Mouse (Mus musculus): ENCODE measurements around the gene Cct4. TPM values are rescaled to one million over a fixed set of nuclear protein-coding genes. Genes with fewer than 3 reads are reported as not detected.
A peak's percentile ranks its signal among the peaks of the same experiment; 100 is the strongest.

Gene Cct4
- polyA plus RNA-seq, 1 experiment from 2014 or later, result 263 TPM

GRCm38 (mm10) chr11:22995461-22995860, 5.1 kb downstream of the Cct4 start:
- no peak overlapping the region for H3K4me2 ChIP-seq (ENCODE audit: low read length)
- ATAC-seq, result no peak
- H3K4me3 ChIP-seq (ENCODE audit: low read length), result no peak overlapping the region
- no peak overlapping the region for H3K27ac ChIP-seq (ENCODE audit: low read depth, low read length)
- peaks cover 14% of the 10 kb centered on the region for H3K4me1 ChIP-seq (ENCODE audit: control insufficient read depth, insufficient read depth, low read depth, low read length)
- peaks cover 36% of the 10 kb centered on the region for H3K36me3 ChIP-seq (ENCODE audit: control insufficient read depth, insufficient read depth, low read length)
- no peaks in the 10 kb centered on the region for H3K9me3 ChIP-seq (ENCODE audit: control insufficient read depth, low read length)
- no peaks in the 10 kb centered on the region for H3K27me3 ChIP-seq (replicated peaks; ENCODE audit: control insufficient read depth, insufficient read depth, low read length)
- WGBS, result 93% methylated on average over 4 of the region's 4 CpGs
- no peak overlapping the region for H3K9ac ChIP-seq (ENCODE audit: low read depth, low read length)

GRCm38 (mm10) chr11:22998308-22998707, 8.0 kb downstream of the Cct4 start:
- H3K4me2 ChIP-seq (ENCODE audit: low read length), result no peak overlapping the region
- H3K4me1 ChIP-seq (ENCODE audit: control insufficient read depth, insufficient read depth, low read depth, low read length), result no peaks in the 10 kb centered on the region
- no peak overlapping the region for H3K4me3 ChIP-seq (ENCODE audit: low read length)
- no peaks in the 10 kb centered on the region for H3K27me3 ChIP-seq (replicated peaks; ENCODE audit: control insufficient read depth, insufficient read depth, low read length)
- WGBS, result 79% methylated on average over 1 of the region's 1 CpGs
- H3K9ac ChIP-seq (ENCODE audit: low read depth, low read length), result no peak overlapping the region
- H3K36me3 ChIP-seq (ENCODE audit: control insufficient read depth, insufficient read depth, low read length), result peaks cover 55% of the 10 kb centered on the region
- no peak for ATAC-seq
- no peaks in the 10 kb centered on the region for H3K9me3 ChIP-seq (ENCODE audit: control insufficient read depth, low read length)
- no peak overlapping the region for H3K27ac ChIP-seq (ENCODE audit: low read depth, low read length)

- Histone ChIP-seq H3K27me3 (replicated peaks; ENCODE audit: control insufficient read depth, insufficient read depth, low read length) (no peaks in the 10 kb centered on the region), H3K27ac (ENCODE audit: low read depth, low read length) (no peak overlapping the region), H3K36me3 (ENCODE audit: control insufficient read depth, insufficient read depth, low read length) (peaks cover 38% of the 10 kb centered on the region), H3K4me1 (ENCODE audit: control insufficient read depth, insufficient read depth, low read depth, low read length) (no peaks in the 10 kb centered on the region; the same call in 1 of the 2 replicates), H3K9me3 (ENCODE audit: control insufficient read depth, low read length) (no peaks in the 10 kb centered on the region), H3K4me3 (ENCODE audit: low read length) (no peak overlapping the region), H3K4me2 (ENCODE audit: low read length) (no peak overlapping the region), H3K9ac (ENCODE audit: low read depth, low read length) (no peak overlapping the region)
- ATAC-seq, result no peak
- 86% methylated on average over 1 of the region's 1 CpGs for WGBS
These were observed 15.0 kb downstream of the Cct4 start for GRCm38 (mm10) chr11:23005276-23005675.

GRCm38 (mm10) chr11:23007166-23007480, 16.8 kb downstream of the Cct4 start:
- ATAC-seq, result no peak
- Histone ChIP-seq H3K9me3 (ENCODE audit: control insufficient read depth, low read length) (no peaks in the 10 kb centered on the region), H3K36me3 (ENCODE audit: control insufficient read depth, insufficient read depth, low read length) (peaks cover 24% of the 10 kb centered on the region), H3K4me3 (ENCODE audit: low read length) (peak overlapping the region; percentile 64), H3K27me3 (replicated peaks; ENCODE audit: control insufficient read depth, insufficient read depth, low read length) (no peaks in the 10 kb centered on the region), H3K27ac (ENCODE audit: low read depth, low read length) (peak overlapping the region; percentile 97), H3K9ac (ENCODE audit: low read depth, low read length) (peak overlapping the region; percentile 64), H3K4me2 (ENCODE audit: low read length) (peak overlapping the region; percentile 90), H3K4me1 (ENCODE audit: control insufficient read depth, insufficient read depth, low read depth, low read length) (no peaks in the 10 kb centered on the region; the same call in 1 of the 2 replicates)
- WGBS, result 2% methylated on average over 6 of the region's 6 CpGs

GRCm38 (mm10) chr11:23007481-23008180, 17.3 kb downstream of the Cct4 start, which contains the start of gene Fam161a:
TSS of gene Fam161a (plus strand) at chr11:23007531.
- WGBS, result under 1% methylated on average over 22 of the region's 22 CpGs

GRCm38 (mm10) chr11:23008181-23008823, 18.0 kb downstream of the Cct4 start:
- WGBS, result 0% methylated on average over 40 of the region's 40 CpGs

More at GRCm38 (mm10) chr11:23007481-23008180, 17.3 kb downstream of the Cct4 start, which contains the start of gene Fam161a:
- peak; percentile 95 for ATAC-seq
- Histone ChIP-seq H3K9ac (ENCODE audit: low read depth, low read length) (peak within 1 kb of the TSS; percentile 86), H3K4me3 (ENCODE audit: low read length) (peak within 1 kb of the TSS; percentile 64), H3K27me3 (replicated peaks; ENCODE audit: control insufficient read depth, insufficient read depth, low read length) (no peaks in the 10 kb centered on the region), H3K36me3 (ENCODE audit: control insufficient read depth, insufficient read depth, low read length) (peaks cover 19% of the 10 kb centered on the region), H3K4me2 (ENCODE audit: low read length) (peak within 1 kb of the TSS; percentile 90), H3K4me1 (ENCODE audit: control insufficient read depth, insufficient read depth, low read depth, low read length) (no peaks in the 10 kb centered on the region; the same call in 1 of the 2 replicates), H3K9me3 (ENCODE audit: control insufficient read depth, low read length) (no peaks in the 10 kb centered on the region), H3K27ac (ENCODE audit: low read depth, low read length) (peak within 1 kb of the TSS; percentile 97)

GRCm38 (mm10) chr11:23008824-23009200, 18.5 kb downstream of the Cct4 start:
- 35% methylated on average over 4 of the region's 4 CpGs for WGBS
- Histone ChIP-seq H3K9ac (ENCODE audit: low read depth, low read length) (no peak overlapping the region; the same call in 1 of the 2 replicates), H3K27ac (ENCODE audit: low read depth, low read length) (no peak overlapping the region)

More at GRCm38 (mm10) chr11:23008181-23008823, 18.0 kb downstream of the Cct4 start:
- peak; percentile 95 for ATAC-seq
- H3K4me2 ChIP-seq (ENCODE audit: low read length), result peak overlapping the region; percentile 90
- no peaks in the 10 kb centered on the region; the same call in 1 of the 2 replicates for H3K4me1 ChIP-seq (ENCODE audit: control insufficient read depth, insufficient read depth, low read depth, low read length)
- no peaks in the 10 kb centered on the region for H3K27me3 ChIP-seq (replicated peaks; ENCODE audit: control insufficient read depth, insufficient read depth, low read length)
- H3K9me3 ChIP-seq (ENCODE audit: control insufficient read depth, low read length), result no peaks in the 10 kb centered on the region
- H3K4me3 ChIP-seq (ENCODE audit: low read length), result peak overlapping the region; percentile 64
- peak overlapping the region; percentile 86 for H3K9ac ChIP-seq (ENCODE audit: low read depth, low read length)
- H3K27ac ChIP-seq (ENCODE audit: low read depth, low read length), result peak overlapping the region; percentile 97
- peaks cover 17% of the 10 kb centered on the region for H3K36me3 ChIP-seq (ENCODE audit: control insufficient read depth, insufficient read depth, low read length)

GRCm38 (mm10) chr11:23013096-23013495, 22.8 kb downstream of the Cct4 start:
- 93% methylated on average over 1 of the region's 1 CpGs for WGBS
- H3K4me3 ChIP-seq (ENCODE audit: low read length), result no peak overlapping the region
- H3K36me3 ChIP-seq (ENCODE audit: control insufficient read depth, insufficient read depth, low read length), result no peaks in the 10 kb centered on the region
- ATAC-seq, result no peak
- no peak overlapping the region for H3K27ac ChIP-seq (ENCODE audit: low read depth, low read length)
- H3K4me2 ChIP-seq (ENCODE audit: low read length), result no peak overlapping the region
- H3K4me1 ChIP-seq (ENCODE audit: control insufficient read depth, insufficient read depth, low read depth, low read length), result no peaks in the 10 kb centered on the region
- H3K27me3 ChIP-seq (replicated peaks; ENCODE audit: control insufficient read depth, insufficient read depth, low read length), result no peaks in the 10 kb centered on the region
- no peak overlapping the region for H3K9ac ChIP-seq (ENCODE audit: low read depth, low read length)
- no peaks in the 10 kb centered on the region for H3K9me3 ChIP-seq (ENCODE audit: control insufficient read depth, low read length)

More at GRCm38 (mm10) chr11:23008824-23009200, 18.5 kb downstream of the Cct4 start:
- Histone ChIP-seq H3K36me3 (ENCODE audit: control insufficient read depth, insufficient read depth, low read length) (peaks cover 12% of the 10 kb centered on the region), H3K4me3 (ENCODE audit: low read length) (peak overlapping the region; percentile 64), H3K4me1 (ENCODE audit: control insufficient read depth, insufficient read depth, low read depth, low read length) (no peaks in the 10 kb centered on the region; the same call in 1 of the 2 replicates), H3K9me3 (ENCODE audit: control insufficient read depth, low read length) (no peaks in the 10 kb centered on the region), H3K4me2 (ENCODE audit: low read length) (peak overlapping the region; percentile 90), H3K27me3 (replicated peaks; ENCODE audit: control insufficient read depth, insufficient read depth, low read length) (no peaks in the 10 kb centered on the region)
- no peak for ATAC-seq

- Histone ChIP-seq H3K9me3 (ENCODE audit: control insufficient read depth, low read length) (no peaks in the 10 kb centered on the region), H3K4me3 (ENCODE audit: low read length) (no peak overlapping the region), H3K36me3 (ENCODE audit: control insufficient read depth, insufficient read depth, low read length) (no peaks in the 10 kb centered on the region), H3K9ac (ENCODE audit: low read depth, low read length) (no peak overlapping the region), H3K27me3 (replicated peaks; ENCODE audit: control insufficient read depth, insufficient read depth, low read length) (no peaks in the 10 kb centered on the region), H3K27ac (ENCODE audit: low read depth, low read length) (no peak overlapping the region), H3K4me1 (ENCODE audit: control insufficient read depth, insufficient read depth, low read depth, low read length) (no peaks in the 10 kb centered on the region), H3K4me2 (ENCODE audit: low read length) (no peak overlapping the region)
- ATAC-seq, result no peak
- 84% methylated on average over 4 of the region's 4 CpGs for WGBS
These were observed 23.4 kb downstream of the Cct4 start for GRCm38 (mm10) chr11:23013580-23014294.
